Mouse (Mus musculus) bone marrow macrophage, adult 2 months (primary cell): Measurements from ENCODE around the gene Iqsec1. TPM values are rescaled to one million over a fixed set of nuclear protein-coding genes. Genes with fewer than 3 reads are reported as not detected.
A peak's percentile ranks its signal among the peaks of the same experiment; 100 is the strongest.

ENCODE experiments used
- H3K27ac ChIP-seq: 2 replicates; pipeline ENCODE4 v1.5.1; 2012; ENCODE audit warnings: low read depth, low read length; ENCODE audit not compliant: insufficient read depth
- H3K4me1 ChIP-seq: 2 replicates; pipeline ENCODE4 v1.6.1; 2012; ENCODE audit warnings: low read length; ENCODE audit not compliant: control insufficient read depth, insufficient read depth
- H3K4me3 ChIP-seq: 2 replicates; pipeline ENCODE4 v1.5.1; 2012; ENCODE audit warnings: mild to moderate bottlenecking, low read length, moderate library complexity; ENCODE audit not compliant: insufficient read depth
- CTCF ChIP-seq: IDR thresholded peaks from 2 replicates; pipeline ENCODE4 v1.5.1; 2012; ENCODE audit warnings: low read depth, mild to moderate bottlenecking, low read length, moderate library complexity
- POLR2A ChIP-seq: IDR thresholded peaks from 2 replicates; pipeline ENCODE4 v1.6.1; 2012; ENCODE audit warnings: mild to moderate bottlenecking, low read depth, low read length, borderline replicate concordance
- polyA plus RNA-seq: library from polyadenylated mRNA; stranded (reverse); fragments of >200 nt; gene quantifications from 2 replicates; pipeline ENCODE4 v1.2.4, GENCODE M21; 2012; ENCODE audit not compliant: missing spikeins, insufficient read depth, insufficient read length

Gene Iqsec1
- polyA plus RNA-seq, 1 experiment: 38.2 TPM

- peaks cover 27% of the 10 kb centered on the region for H3K4me1 ChIP-seq
- H3K4me3 ChIP-seq: no peak overlapping the region
- no peak overlapping the region for H3K27ac ChIP-seq
- no peak for TF ChIP-seq POLR2A
- no peak for TF ChIP-seq CTCF
Measured at GRCm38 (mm10) chr6:91004157-91004556, 15.7 kb upstream of the Iqsec1 start.

- Histone ChIP-seq H3K27ac (no peak overlapping the region), H3K4me3 (no peak overlapping the region)
Measured at GRCm38 (mm10) chr6:91003310-91003995, 15.0 kb upstream of the Iqsec1 start.

GRCm38 (mm10) chr6:91001566-91001965 is 13.1 kb upstream of the Iqsec1 start:
- Histone ChIP-seq H3K27ac (no peak overlapping the region), H3K4me1 (peaks cover 18% of the 10 kb centered on the region), H3K4me3 (no peak overlapping the region)
- TF ChIP-seq POLR2A: no peak
- no peak for TF ChIP-seq CTCF

More at GRCm38 (mm10) chr6:91003310-91003995, 15.0 kb upstream of the Iqsec1 start:
- peaks cover 27% of the 10 kb centered on the region for H3K4me1 ChIP-seq
- TF ChIP-seq CTCF: no peak
- TF ChIP-seq POLR2A: no peak

GRCm38 (mm10) chr6:91000819-91001525 is 12.5 kb upstream of the Iqsec1 start:
- H3K4me3 ChIP-seq: 0 out of 2 replicates have a peak overlapping the region, but pooled peaks have one; percentile 10
- H3K4me1 ChIP-seq: peaks cover 15% of the 10 kb centered on the region
- TF ChIP-seq POLR2A: no peak
- TF ChIP-seq CTCF: no peak
- no peak overlapping the region for H3K27ac ChIP-seq

- H3K4me3 ChIP-seq: no peak overlapping the region
- TF ChIP-seq CTCF (no peak), POLR2A (no peak)
- peaks cover 15% of the 10 kb centered on the region for H3K4me1 ChIP-seq
- H3K27ac ChIP-seq: no peak overlapping the region
Measured at GRCm38 (mm10) chr6:90999176-90999575, 10.7 kb upstream of the Iqsec1 start.

- Histone ChIP-seq H3K4me3 (no peak overlapping the region), H3K4me1 (peaks cover 11% of the 10 kb centered on the region)
- TF ChIP-seq CTCF: no peak
- no peak for TF ChIP-seq POLR2A
Measured at GRCm38 (mm10) chr6:90997025-90997424, 8.5 kb upstream of the Iqsec1 start.

GRCm38 (mm10) chr6:90996181-90996580 is 7.7 kb upstream of the Iqsec1 start:
- Histone ChIP-seq H3K4me3 (no peak overlapping the region), H3K27ac (no peak overlapping the region), H3K4me1 (peaks cover 7% of the 10 kb centered on the region)
- TF ChIP-seq CTCF: no peak
- no peak for TF ChIP-seq POLR2A

More at GRCm38 (mm10) chr6:90997025-90997424, 8.5 kb upstream of the Iqsec1 start:
- H3K27ac ChIP-seq: no peak overlapping the region

GRCm38 (mm10) chr6:90988299-90988625 is 223 bp downstream of the Iqsec1 start:
- H3K27ac ChIP-seq: no peak overlapping the region
- H3K4me1 ChIP-seq: no peaks in the 10 kb centered on the region
- no peak for TF ChIP-seq POLR2A
- no peak for TF ChIP-seq CTCF
- peak overlapping the region; percentile 61 for H3K4me3 ChIP-seq

- H3K4me3 ChIP-seq: peak overlapping the region; percentile 61
- no peak for TF ChIP-seq POLR2A
- TF ChIP-seq CTCF: no peak
- no peak overlapping the region for H3K27ac ChIP-seq
- H3K4me1 ChIP-seq: no peaks in the 10 kb centered on the region
Measured at GRCm38 (mm10) chr6:90987561-90988298, 755 bp downstream of the Iqsec1 start.
